Mouse (Mus musculus) neutrophil, adult 59 days (primary cell): ENCODE measurements around the gene Olfr450. TPM values are rescaled to one million over a fixed set of nuclear protein-coding genes. Genes with fewer than 3 reads are reported as not detected.

Experiments
- total RNA-seq, 2 experiments: library from RNA; stranded (reverse); gene quantifications; 1 replicate in 1 of 2; 2 replicates in 1 of 2; pipeline ENCODE4 v1.2.4; 2023

The Olfr450 gene
- total RNA-seq: not detected

DNA sequence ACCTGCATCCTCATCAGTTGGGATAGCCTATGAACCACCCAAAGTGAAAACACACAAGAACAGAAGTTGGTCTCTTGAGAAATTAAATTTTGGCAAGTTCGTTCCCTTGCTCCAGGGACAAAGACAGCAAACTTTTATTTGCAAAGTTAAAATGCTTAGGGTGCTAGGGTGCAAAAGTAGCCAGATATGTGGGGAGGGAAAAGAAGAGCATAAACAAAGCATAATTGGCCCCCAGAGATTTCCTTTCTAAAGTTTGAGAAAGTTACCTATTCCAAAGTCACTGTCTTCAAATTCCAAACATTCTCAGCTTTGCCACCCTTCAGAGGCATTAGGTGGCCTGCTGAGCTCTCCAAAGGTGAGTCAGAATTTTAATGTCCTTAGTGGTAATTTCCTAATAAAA, at the start of gene Olfr450:
Olfr450 (plus strand) TSS at position 301 of the 400 bp plus-strand sequence.

DNA sequence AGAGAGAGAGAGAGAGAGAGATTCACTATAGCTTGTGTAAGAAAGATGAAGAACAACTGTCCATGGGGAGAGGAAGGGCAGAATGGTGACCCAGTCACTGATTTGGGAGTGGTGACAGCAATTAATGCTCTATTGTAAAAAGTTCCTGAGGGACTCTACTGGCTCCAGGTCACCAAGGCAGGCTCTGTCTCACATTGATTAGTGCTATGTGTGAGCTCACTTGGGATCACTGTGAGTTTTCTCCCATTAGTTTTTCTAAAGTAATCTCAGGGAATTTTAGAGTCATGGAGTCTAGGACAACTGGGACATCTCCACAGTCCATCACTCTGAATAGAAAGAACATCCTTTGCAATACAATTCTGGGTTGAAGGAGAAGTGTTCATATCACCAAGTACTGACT, 26.9 kb upstream of the Olfr450 start, which contains the start of gene Olfr452:
Olfr452 (plus strand) TSS at position 301 of the 400 bp plus-strand sequence.

DNA sequence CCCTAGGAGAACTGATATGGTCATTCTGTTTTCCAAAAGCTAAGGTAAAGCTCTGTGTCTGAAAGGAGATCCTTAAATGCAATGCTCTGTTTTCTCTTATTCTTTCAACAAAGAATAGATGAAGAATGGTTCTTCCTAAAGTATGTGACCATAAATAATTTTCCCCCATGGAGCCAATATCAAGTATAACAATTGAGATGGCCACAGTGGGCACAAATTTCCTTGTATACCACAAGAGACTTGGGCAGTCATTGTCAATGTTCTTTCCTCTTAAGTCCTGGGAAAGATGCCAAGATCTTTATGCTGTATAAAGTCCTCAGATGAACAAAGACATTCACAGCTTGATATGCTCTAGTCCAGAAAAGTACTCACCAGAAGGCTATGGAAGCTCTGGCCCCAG, 22.3 kb downstream of the Olfr450 start, which contains the start of gene Olfr449:
Olfr449 (plus strand) TSS at position 301 of the 400 bp plus-strand sequence.

Other genes starting within 250 kb of the Olfr450 start
- not detected for gene Tcaf3, start 214.2 kb upstream of the Olfr450 start, total RNA-seq
- gene Tcaf2, start 166.7 kb upstream of the Olfr450 start, total RNA-seq: not detected
- gene Tcaf1, start 101.9 kb upstream of the Olfr450 start, total RNA-seq: under 1 TPM in 1 of 2 experiments, not detected in 1; 0.18 TPM
- not detected for gene Olfr453, start 72.6 kb upstream of the Olfr450 start, total RNA-seq
- gene Olfr38, start 55.5 kb upstream of the Olfr450 start, total RNA-seq: not detected
- not detected for gene Olfr452, start 26.8 kb upstream of the Olfr450 start, total RNA-seq
- not detected for gene Olfr449, start 22.4 kb downstream of the Olfr450 start, total RNA-seq
- gene Olfr448, start 78.5 kb downstream of the Olfr450 start, total RNA-seq: not detected
- gene Olfr447, start 96.9 kb downstream of the Olfr450 start, total RNA-seq: not detected
- gene Olfr446, start 109.4 kb downstream of the Olfr450 start, total RNA-seq: not detected
- gene Olfr444, start 137.1 kb downstream of the Olfr450 start, total RNA-seq: not detected